Mouse (Mus musculus) embryo, embryonic 10.5 days (tissue): ENCODE data around the gene Frmd8.
A peak's percentile ranks its signal among the peaks of the same experiment; 100 is the strongest.
"Not testable (repeated sequence)": the region's sequence is repeated elsewhere in the genome, so short reads cannot be mapped to it uniquely, and the experiment has no call there.

Experiments
- DNase-seq: peaks from one replicate; pipeline ENCODE4 v3.0.0-alpha.2; 2015; ENCODE audit warnings: low spot score

Frmd8 gene

GRCm38 (mm10) chr19:5885838-5886237 lies 10.8 kb upstream of the Frmd8 start:
- DNase-seq, result peak; percentile 62

GRCm38 (mm10) chr19:5883935-5884334 lies 8.9 kb upstream of the Frmd8 start:
- DNase-seq, result no peak

GRCm38 (mm10) chr19:5882079-5882478 lies 7.0 kb upstream of the Frmd8 start:
- DNase-seq, result not testable (repeated sequence)

GRCm38 (mm10) chr19:5881155-5881554 lies 6.1 kb upstream of the Frmd8 start:
- DNase-seq, result no peak

GRCm38 (mm10) chr19:5879735-5880134 lies 4.7 kb upstream of the Frmd8 start:
- no peak for DNase-seq

- no peak for DNase-seq
These were observed 3.8 kb upstream of the Frmd8 start for GRCm38 (mm10) chr19:5878916-5879315.

- DNase-seq, result no peak
These were observed 3.3 kb upstream of the Frmd8 start for GRCm38 (mm10) chr19:5878362-5878722.

GRCm38 (mm10) chr19:5877618-5878361 lies 2.7 kb upstream of the Frmd8 start, which contains the start of gene Slc25a45:
Slc25a45 (plus strand) TSS chr19:5877808.
- peak; percentile 78 for DNase-seq

GRCm38 (mm10) chr19:5874391-5874968 lies 594 bp downstream of the Frmd8 start:
- DNase-seq, result no peak

GRCm38 (mm10) chr19:5872931-5873556 lies 2.0 kb downstream of the Frmd8 start:
- DNase-seq, result no peak

GRCm38 (mm10) chr19:5872528-5872927 lies 2.5 kb downstream of the Frmd8 start:
- DNase-seq, result no peak

- DNase-seq, result peak; percentile 34
These were observed 3.4 kb downstream of the Frmd8 start for GRCm38 (mm10) chr19:5871683-5872082.

- peak; percentile 77 for DNase-seq
These were observed 3.8 kb downstream of the Frmd8 start for GRCm38 (mm10) chr19:5871273-5871672.

GRCm38 (mm10) chr19:5868096-5868495 lies 7.0 kb downstream of the Frmd8 start:
- no peak for DNase-seq

GRCm38 (mm10) chr19:5864710-5865398 lies 10.2 kb downstream of the Frmd8 start:
- DNase-seq, result no peak

GRCm38 (mm10) chr19:5863776-5864175 lies 11.3 kb downstream of the Frmd8 start:
- no peak for DNase-seq

- no peak for DNase-seq
These were observed 12.6 kb downstream of the Frmd8 start for GRCm38 (mm10) chr19:5862335-5863085.

GRCm38 (mm10) chr19:5856604-5857003 lies 18.5 kb downstream of the Frmd8 start:
- no peak for DNase-seq

GRCm38 (mm10) chr19:5852035-5852722 lies 22.9 kb downstream of the Frmd8 start:
- no peak for DNase-seq

GRCm38 (mm10) chr19:5851481-5851971 lies 23.5 kb downstream of the Frmd8 start:
- no peak for DNase-seq

GRCm38 (mm10) chr19:5850860-5851259 lies 24.2 kb downstream of the Frmd8 start:
- no peak for DNase-seq
